Mouse (Mus musculus) midbrain, embryonic 15.5 days (tissue): ENCODE measurements around the gene Dcaf15. TPM values are rescaled to one million over a fixed set of nuclear protein-coding genes. Genes with fewer than 3 reads are reported as not detected.

ENCODE experiments used
- ATAC-seq: fragments of 200-750 bp; cut with Nextera tagmentation; replicated peaks from 2 replicates; pipeline ENCODE4 v1.8.0; 2017; ENCODE audit warnings: moderate TSS enrichment
- H3K27ac ChIP-seq: fragments of 300-500 bp; sonication (generic); 2 replicates; pipeline ENCODE4 v1.5.1; 2015; ENCODE audit warnings: mild to moderate bottlenecking, inconsistent platforms
- H3K27me3 ChIP-seq: fragments of 300-500 bp; sonication (generic); replicated peaks from 2 replicates; pipeline ENCODE4 v1.6.1; 2015; ENCODE audit warnings: inconsistent platforms
- H3K36me3 ChIP-seq: fragments of 300-500 bp; sonication (generic); replicated peaks from 2 replicates; pipeline ENCODE4 v1.6.1; 2015; ENCODE audit warnings: inconsistent platforms
- H3K4me1 ChIP-seq: fragments of 300-500 bp; sonication (generic); 2 replicates; pipeline ENCODE4 v1.6.1; 2015; ENCODE audit warnings: inconsistent platforms
- H3K4me2 ChIP-seq: fragments of 300-500 bp; sonication (generic); 2 replicates; pipeline ENCODE4 v1.6.1; 2015; ENCODE audit warnings: inconsistent platforms, mild to moderate bottlenecking, moderate library complexity
- H3K4me3 ChIP-seq: fragments of 300-500 bp; sonication (generic); 2 replicates; pipeline ENCODE4 v1.5.1; 2015; ENCODE audit warnings: mild to moderate bottlenecking, inconsistent platforms
- H3K9ac ChIP-seq: fragments of 300-500 bp; sonication (generic); 2 replicates; pipeline ENCODE4 v1.6.1; 2015; ENCODE audit warnings: mild to moderate bottlenecking, inconsistent platforms
- H3K9me3 ChIP-seq: fragments of 300-500 bp; sonication (generic); 2 replicates; pipeline ENCODE4 v1.6.1; 2016; ENCODE audit warnings: inconsistent platforms
- WGBS: fragments of 180-500 bp; shearing (Covaris S2); methylation state at CpG from one replicate; pipeline ENCODE4 v1.1.7; 2015; ENCODE audit warnings: mixed read lengths; 5-methylcytosine and 5-hydroxymethylcytosine counted together
- polyA plus RNA-seq: library from polyadenylated mRNA; unstranded; fragments of >200 nt; fragmentation: Nextera tagmentation; extraction: Ambion mirVana; gene quantifications from 2 replicates; pipeline ENCODE4 v1.2.1, GENCODE M21; 2015

Dcaf15 gene
- polyA plus RNA-seq, 1 experiment from 2014 or later: 26.3 TPM

- no peak for ATAC-seq
- Histone ChIP-seq H3K9ac (no peak overlapping the region), H3K4me3 (no peak overlapping the region), H3K27me3 (no peaks in the 10 kb centered on the region), H3K4me2 (no peak overlapping the region), H3K4me1 (no peaks in the 10 kb centered on the region), H3K9me3 (no peaks in the 10 kb centered on the region), H3K36me3 (peaks cover 62% of the 10 kb centered on the region), H3K27ac (no peak overlapping the region)
- WGBS: 93% methylated on average over 8 of the region's 8 CpGs
These were observed 14.0 kb downstream of the Dcaf15 start for GRCm38 (mm10) chr8:84090585-84090984.

GRCm38 (mm10) chr8:84089277-84089676, 15.3 kb downstream of the Dcaf15 start:
- Histone ChIP-seq H3K4me3 (no peak overlapping the region), H3K27me3 (no peaks in the 10 kb centered on the region), H3K27ac (no peak overlapping the region), H3K9me3 (no peaks in the 10 kb centered on the region), H3K36me3 (peaks cover 56% of the 10 kb centered on the region), H3K4me1 (no peaks in the 10 kb centered on the region; the same call in 1 of the 2 replicates), H3K4me2 (no peak overlapping the region), H3K9ac (no peak overlapping the region)
- 87% methylated on average over 9 of the region's 9 CpGs for WGBS
- ATAC-seq: no peak

GRCm38 (mm10) chr8:84087821-84088220, 16.7 kb downstream of the Dcaf15 start:
- Histone ChIP-seq H3K4me3 (no peak overlapping the region), H3K36me3 (peaks cover 54% of the 10 kb centered on the region), H3K9ac (no peak overlapping the region), H3K27me3 (no peaks in the 10 kb centered on the region), H3K4me1 (no peaks in the 10 kb centered on the region; the same call in 1 of the 2 replicates), H3K9me3 (no peaks in the 10 kb centered on the region), H3K27ac (no peak overlapping the region), H3K4me2 (no peak overlapping the region)
- ATAC-seq: no peak
- WGBS: 94% methylated on average over 14 of the region's 14 CpGs

- Histone ChIP-seq H3K9me3 (no peaks in the 10 kb centered on the region), H3K36me3 (peaks cover 54% of the 10 kb centered on the region)
These were observed 17.4 kb downstream of the Dcaf15 start for GRCm38 (mm10) chr8:84087156-84087555.

GRCm38 (mm10) chr8:84084341-84085115, 20.0 kb downstream of the Dcaf15 start:
- Histone ChIP-seq H3K4me2 (no peak overlapping the region), H3K27me3 (no peaks in the 10 kb centered on the region), H3K4me1 (no peaks in the 10 kb centered on the region; the same call in 1 of the 2 replicates), H3K4me3 (no peak overlapping the region), H3K9ac (no peak overlapping the region), H3K27ac (no peak overlapping the region), H3K36me3 (peaks cover 54% of the 10 kb centered on the region), H3K9me3 (no peaks in the 10 kb centered on the region)
- WGBS: 30% methylated on average over 42 of the region's 42 CpGs
- ATAC-seq: no peak

More at GRCm38 (mm10) chr8:84087156-84087555, 17.4 kb downstream of the Dcaf15 start:
- Histone ChIP-seq H3K9ac (no peak overlapping the region), H3K4me3 (no peak overlapping the region), H3K4me1 (no peaks in the 10 kb centered on the region; the same call in 1 of the 2 replicates), H3K27ac (no peak overlapping the region), H3K27me3 (no peaks in the 10 kb centered on the region), H3K4me2 (no peak overlapping the region)
- no peak for ATAC-seq
- whole genome bisulfite sequencing: 94% methylated on average over 7 of the region's 7 CpGs

GRCm38 (mm10) chr8:84083829-84084241, 20.7 kb downstream of the Dcaf15 start:
- Histone ChIP-seq H3K27ac (no peak overlapping the region), H3K4me3 (no peak overlapping the region), H3K9ac (no peak overlapping the region), H3K4me1 (no peaks in the 10 kb centered on the region; the same call in 1 of the 2 replicates), H3K9me3 (no peaks in the 10 kb centered on the region), H3K36me3 (peaks cover 55% of the 10 kb centered on the region), H3K4me2 (no peak overlapping the region), H3K27me3 (no peaks in the 10 kb centered on the region)
- ATAC-seq: peak; percentile 46; the same call in 1 of the 2 replicates
- WGBS: 18% methylated on average over 8 of the region's 8 CpGs

GRCm38 (mm10) chr8:84079206-84079605, 25.4 kb downstream of the Dcaf15 start:
- Histone ChIP-seq H3K9me3 (no peaks in the 10 kb centered on the region), H3K27me3 (no peaks in the 10 kb centered on the region), H3K9ac (no peak overlapping the region), H3K27ac (no peak overlapping the region), H3K4me3 (no peak overlapping the region), H3K36me3 (peaks cover 49% of the 10 kb centered on the region), H3K4me2 (no peak overlapping the region), H3K4me1 (peaks cover under 1% of the 10 kb centered on the region)
- WGBS: 86% methylated on average over 5 of the region's 5 CpGs
- no peak for ATAC-seq

- peaks cover 36% of the 10 kb centered on the region for H3K36me3 ChIP-seq
- H3K27ac ChIP-seq: no peak overlapping the region
- peaks cover 24% of the 10 kb centered on the region for H3K4me1 ChIP-seq
- H3K4me2 ChIP-seq: no peak overlapping the region
- no peak overlapping the region for H3K9ac ChIP-seq
- WGBS: 85% methylated on average over 3 of the region's 3 CpGs
- ATAC-seq: no peak
- no peak overlapping the region for H3K4me3 ChIP-seq
- H3K9me3 ChIP-seq: no peaks in the 10 kb centered on the region
- no peaks in the 10 kb centered on the region for H3K27me3 ChIP-seq
These were observed 27.7 kb downstream of the Dcaf15 start for GRCm38 (mm10) chr8:84076849-84077248.

- Histone ChIP-seq H3K27me3 (no peaks in the 10 kb centered on the region), H3K4me1 (peaks cover 28% of the 10 kb centered on the region), H3K9ac (no peak overlapping the region), H3K9me3 (no peaks in the 10 kb centered on the region), H3K4me3 (no peak overlapping the region), H3K4me2 (no peak overlapping the region), H3K27ac (no peak overlapping the region), H3K36me3 (peaks cover 35% of the 10 kb centered on the region)
- ATAC-seq: no peak
- 91% methylated on average over 1 of the region's 1 CpGs for WGBS
These were observed 28.2 kb downstream of the Dcaf15 start for GRCm38 (mm10) chr8:84076412-84076811.

GRCm38 (mm10) chr8:84073230-84073976, 31.2 kb downstream of the Dcaf15 start:
- H3K4me2 ChIP-seq: peak overlapping the region; percentile 19
- peak; percentile 32; the same call in 1 of the 2 replicates for ATAC-seq
- no peaks in the 10 kb centered on the region for H3K9me3 ChIP-seq
- H3K4me3 ChIP-seq: no peak overlapping the region
- 36% methylated on average over 10 of the region's 10 CpGs for WGBS
- no peaks in the 10 kb centered on the region for H3K27me3 ChIP-seq
- H3K9ac ChIP-seq: no peak overlapping the region
- H3K36me3 ChIP-seq: peaks cover 13% of the 10 kb centered on the region; the same call in 1 of the 2 replicates
- peak overlapping the region; percentile 73 for H3K27ac ChIP-seq
- H3K4me1 ChIP-seq: peaks cover 57% of the 10 kb centered on the region

- Histone ChIP-seq H3K9me3 (no peaks in the 10 kb centered on the region), H3K27me3 (no peaks in the 10 kb centered on the region), H3K9ac (no peak overlapping the region), H3K4me3 (no peak overlapping the region), H3K4me1 (peaks cover 67% of the 10 kb centered on the region), H3K36me3 (peaks cover 13% of the 10 kb centered on the region; the same call in 1 of the 2 replicates), H3K4me2 (no peak overlapping the region), H3K27ac (0 out of 2 replicates have a peak overlapping the region, but pooled peaks have one; percentile 73)
- 85% methylated on average over 10 of the region's 10 CpGs for WGBS
- no peak for ATAC-seq
These were observed 32.2 kb downstream of the Dcaf15 start for GRCm38 (mm10) chr8:84072321-84072720.

- H3K9me3 ChIP-seq: no peaks in the 10 kb centered on the region
- peaks cover 10% of the 10 kb centered on the region; the same call in 1 of the 2 replicates for H3K36me3 ChIP-seq
- no peak overlapping the region for H3K4me3 ChIP-seq
- no peaks in the 10 kb centered on the region for H3K27me3 ChIP-seq
- 84% methylated on average over 3 of the region's 3 CpGs for WGBS
- no peak overlapping the region for H3K9ac ChIP-seq
- no peak for ATAC-seq
- H3K27ac ChIP-seq: no peak overlapping the region
- no peak overlapping the region for H3K4me2 ChIP-seq
- peaks cover 67% of the 10 kb centered on the region for H3K4me1 ChIP-seq
These were observed 32.6 kb downstream of the Dcaf15 start for GRCm38 (mm10) chr8:84071921-84072320.
